Mouse (Mus musculus) small intestine, adult 2 months (tissue): ENCODE results near the gene Gm11541. TPM values are rescaled to one million over a fixed set of nuclear protein-coding genes. Genes with fewer than 3 reads are reported as not detected.

ENCODE experiments used
- H3K27ac ChIP-seq: fragments of 200-500 bp; 2 replicates; pipeline ENCODE4 v1.5.1; 2012; ENCODE audit warnings: low read depth, low read length, control low read depth, inconsistent platforms; ENCODE audit not compliant: insufficient read depth
- H3K27me3 ChIP-seq: fragments of 200-500 bp; 2 replicates; pipeline ENCODE4 v1.6.1; 2012; ENCODE audit warnings: mild to moderate bottlenecking, moderate library complexity, low read length, inconsistent platforms; ENCODE audit not compliant: control insufficient read depth, insufficient read depth
- H3K36me3 ChIP-seq: fragments of 200-500 bp; 2 replicates; pipeline ENCODE4 v1.6.1; 2012; ENCODE audit warnings: mild to moderate bottlenecking, low read length, control low read depth, inconsistent platforms; ENCODE audit not compliant: control insufficient read depth, insufficient read depth
- H3K4me1 ChIP-seq: fragments of 200-500 bp; 2 replicates; pipeline ENCODE4 v1.6.1; 2012; ENCODE audit warnings: low read length, inconsistent platforms, mixed read lengths; ENCODE audit not compliant: control insufficient read depth, insufficient read depth, insufficient read length
- H3K4me3 ChIP-seq: fragments of 200-500 bp; 2 replicates; pipeline ENCODE4 v1.5.1; 2012; ENCODE audit warnings: low read depth, mild to moderate bottlenecking, control low read depth, inconsistent platforms, low read length, moderate library complexity
- CTCF ChIP-seq: fragments of 200-500 bp; IDR thresholded peaks from 2 replicates; pipeline ENCODE4 v1.5.1; 2012; ENCODE audit warnings: low read depth, mild to moderate bottlenecking, control low read depth, inconsistent platforms, low read length, moderate library complexity, mixed read lengths; ENCODE audit not compliant: insufficient replicate concordance, insufficient read length; ENCODE audit errors: extremely low read depth
- POLR2A ChIP-seq: fragments of 200-500 bp; IDR thresholded peaks from 2 replicates; pipeline ENCODE4 v1.6.1; 2012; ENCODE audit warnings: low read depth, mild to moderate bottlenecking, control low read depth, inconsistent platforms, low read length, moderate library complexity
- WGBS: fragments of 180-500 bp; shearing (Covaris S2); methylation state at CpG from one replicate; pipeline ENCODE4 v1.1.7; 2018; 5-methylcytosine and 5-hydroxymethylcytosine counted together
- polyA plus RNA-seq: library from polyadenylated mRNA; depleted of rRNA; stranded (reverse); fragments of >200 nt; gene quantifications from 2 replicates; pipeline ENCODE4 v1.2.3, GENCODE M21; 2012

Gene Gm11541
- polyA plus RNA-seq, 1 experiment = not detected

GRCm38 (mm10) chr11:94713246-94713860 lies 9.1 kb upstream of the Gm11541 start:
- no peaks in the 10 kb centered on the region for H3K36me3 ChIP-seq
- 45% methylated on average over 11 of the region's 11 CpGs for WGBS

GRCm38 (mm10) chr11:94704020-94704419 lies 279 bp downstream of the Gm11541 start:
- no peak overlapping the region for H3K4me3 ChIP-seq
- no peaks in the 10 kb centered on the region for H3K27me3 ChIP-seq
- no peaks in the 10 kb centered on the region for H3K36me3 ChIP-seq
- H3K27ac ChIP-seq = no peak overlapping the region
- H3K4me1 ChIP-seq = peaks cover 4% of the 10 kb centered on the region
- TF ChIP-seq CTCF = no peak
- no peak for TF ChIP-seq POLR2A
- 54% methylated on average over 7 of the region's 7 CpGs for WGBS

More at GRCm38 (mm10) chr11:94713246-94713860, 9.1 kb upstream of the Gm11541 start:
- no peak overlapping the region for H3K4me3 ChIP-seq
- H3K4me1 ChIP-seq = peaks cover 9% of the 10 kb centered on the region; the same call in 1 of the 2 replicates
- TF ChIP-seq CTCF (no peak), POLR2A (no peak)
- no peak overlapping the region for H3K27ac ChIP-seq
- H3K27me3 ChIP-seq = no peaks in the 10 kb centered on the region

GRCm38 (mm10) chr11:94702216-94702610 lies 2.1 kb downstream of the Gm11541 start:
- no peak overlapping the region for H3K4me3 ChIP-seq
- WGBS = 22% methylated on average over 3 of the region's 3 CpGs
- no peaks in the 10 kb centered on the region for H3K36me3 ChIP-seq
- TF ChIP-seq POLR2A = no peak
- TF ChIP-seq CTCF = no peak
- no peaks in the 10 kb centered on the region for H3K27me3 ChIP-seq
- H3K27ac ChIP-seq = no peak overlapping the region
- H3K4me1 ChIP-seq = peaks cover 4% of the 10 kb centered on the region

GRCm38 (mm10) chr11:94701401-94702215 lies 2.7 kb downstream of the Gm11541 start:
- 41% methylated on average over 27 of the region's 27 CpGs for WGBS
- Histone ChIP-seq H3K36me3 (no peaks in the 10 kb centered on the region), H3K4me1 (peaks cover 4% of the 10 kb centered on the region), H3K27ac (no peak overlapping the region), H3K27me3 (no peaks in the 10 kb centered on the region), H3K4me3 (0 out of 2 replicates have a peak overlapping the region, but pooled peaks have one; percentile 5)
- no peak for TF ChIP-seq POLR2A
- TF ChIP-seq CTCF = no peak

DNA sequence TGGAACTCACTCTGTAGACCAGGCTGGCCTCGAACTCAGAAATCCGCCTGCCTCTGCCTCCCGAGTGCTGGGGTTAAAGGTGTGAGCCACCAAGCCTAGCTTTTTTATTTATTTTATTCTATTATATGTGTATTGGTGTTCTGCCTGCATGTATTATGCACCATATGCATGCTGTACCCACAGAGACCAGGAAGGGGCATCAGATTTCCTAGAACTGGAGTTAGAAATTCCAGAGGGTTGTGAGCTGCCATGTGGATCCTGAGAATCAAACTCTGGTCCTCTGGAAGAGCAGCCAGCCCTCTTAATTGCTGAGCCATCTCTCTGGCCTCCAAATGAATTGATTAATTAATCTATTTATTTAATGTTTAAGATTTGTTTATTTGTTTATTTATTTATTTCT lies 4.9 kb downstream of the Gm11541 start:
- Histone ChIP-seq H3K27me3 (no peaks in the 10 kb centered on the region), H3K27ac (no peak overlapping the region), H3K4me3 (no peak overlapping the region), H3K4me1 (peaks cover 4% of the 10 kb centered on the region), H3K36me3 (no peaks in the 10 kb centered on the region)
- 95% methylated on average over 3 of the region's 3 CpGs for WGBS
- TF ChIP-seq CTCF (no peak), POLR2A (no peak)

DNA sequence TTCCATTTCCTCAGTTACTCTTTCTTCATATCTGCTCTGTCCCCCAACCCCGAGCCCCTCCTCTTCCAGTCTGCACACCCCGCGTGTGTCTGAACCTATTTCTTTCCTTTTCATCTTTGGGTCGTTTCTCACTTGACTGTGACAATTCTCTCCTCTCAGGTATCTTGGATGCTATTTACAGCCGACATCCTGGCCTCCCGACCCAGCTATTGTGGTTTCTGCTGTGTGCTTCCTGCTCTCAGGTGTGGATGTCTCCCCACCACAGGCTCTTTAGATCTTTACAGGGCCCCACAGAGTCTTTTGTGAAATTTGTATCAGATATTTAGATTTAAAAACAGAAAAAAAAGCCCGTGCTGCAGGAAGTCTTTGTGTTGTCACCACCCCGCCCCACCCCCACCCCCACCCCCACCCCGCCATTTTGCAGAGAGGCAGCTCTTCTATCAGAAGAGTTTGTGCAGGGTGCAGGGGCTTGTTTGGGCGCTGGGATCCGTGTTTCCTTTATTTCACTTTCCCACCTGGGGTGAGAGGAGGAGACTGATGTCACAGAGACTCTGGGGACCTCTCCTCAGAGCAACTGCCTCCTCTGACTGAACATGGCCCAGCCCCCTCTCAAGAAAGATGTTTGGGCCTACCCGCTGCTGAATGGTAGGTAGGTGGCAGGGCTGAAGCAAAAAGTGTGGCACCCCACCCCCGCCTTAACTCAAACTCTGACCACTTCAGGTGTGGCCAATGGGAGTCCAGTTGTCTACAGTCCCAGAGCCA lies 6.4 kb downstream of the Gm11541 start:
- Histone ChIP-seq H3K27ac (peak overlapping the region; percentile 61), H3K27me3 (no peaks in the 10 kb centered on the region; the same call in 1 of the 2 replicates), H3K4me3 (no peak overlapping the region), H3K4me1 (peaks cover 4% of the 10 kb centered on the region), H3K36me3 (no peaks in the 10 kb centered on the region)
- no peak for TF ChIP-seq CTCF
- no peak for TF ChIP-seq POLR2A
- 46% methylated on average over 13 of the region's 13 CpGs for WGBS
